Mouse (Mus musculus) lung, postnatal 0 days (tissue): ENCODE measurements at regions not wholly inside any gene's neighbourhood (a gene's known extent, or its start where the extent isn't known, plus 50 kb on each side); places are given as distances from the start of the nearest gene placed in this dataset.

Experiments
- CTCF ChIP-seq: IDR thresholded peaks from 2 replicates; pipeline ENCODE4 v1.5.1; 2016; ENCODE audit warnings: antibody characterized with exemption, mild to moderate bottlenecking
- EP300 ChIP-seq: IDR thresholded peaks from 2 replicates; pipeline ENCODE4 v1.6.1; 2016; ENCODE audit warnings: antibody characterized with exemption, mild to moderate bottlenecking, control low read depth

GRCm38 (mm10) chr14:55336451-55337195 lies 114.8 kb downstream of the Dhrs2 start:
- TF ChIP-seq CTCF (no peak), EP300 (no peak)
